Comparison of ENCODE assay signal across 17 mouse cellular contexts in the genomic region with DNA sequence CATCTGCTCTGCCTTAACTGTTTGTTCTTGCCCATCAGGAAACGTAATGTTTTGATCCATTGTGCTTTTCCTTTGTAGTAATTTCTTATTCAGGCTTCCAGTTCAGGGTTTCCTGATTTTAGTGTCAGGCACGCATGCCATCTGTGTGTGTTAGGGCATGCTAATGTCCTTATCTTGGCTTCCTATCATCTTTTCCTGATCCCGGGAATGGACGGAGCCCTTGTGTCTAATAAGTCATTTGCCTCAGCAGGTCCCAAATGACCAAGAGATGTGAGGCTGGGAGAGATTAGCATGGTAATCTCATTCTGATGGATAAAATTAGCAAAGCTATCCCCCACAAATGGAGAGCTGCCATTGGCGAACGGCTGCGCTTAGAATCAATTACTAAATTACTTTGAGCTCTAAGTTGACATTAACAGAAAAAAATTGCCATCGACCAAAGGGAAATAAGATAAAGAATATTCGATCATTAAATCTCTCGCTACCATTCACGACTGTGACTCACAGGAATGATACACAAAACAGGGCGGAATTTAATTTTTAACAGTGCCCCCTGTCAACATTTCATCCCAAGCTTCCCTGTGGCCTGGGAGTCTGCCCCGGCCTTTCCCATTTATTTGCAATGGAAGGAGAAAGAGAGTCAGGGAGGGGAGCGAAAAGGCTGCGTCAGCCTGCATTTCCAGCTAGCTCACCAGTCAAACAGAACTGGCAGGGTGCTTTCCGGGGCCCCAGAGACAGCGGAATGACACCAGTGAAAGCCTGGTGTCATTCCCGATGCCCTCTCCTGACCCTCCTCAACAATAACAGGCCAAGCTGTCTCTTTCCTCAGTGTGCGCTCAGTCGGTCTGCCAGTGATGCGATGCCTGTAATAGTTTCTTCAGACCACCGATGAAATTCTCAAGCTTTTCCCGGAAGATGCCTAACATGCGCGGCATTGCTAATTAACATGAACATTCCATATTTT. TPM values are rescaled to one million over a fixed set of nuclear protein-coding genes. Genes with fewer than 3 reads are reported as not detected.
A peak's percentile ranks its signal among the peaks of the same experiment; 100 is the strongest.
DNase-seq lines count a peak whose midpoint lies in the region; ATAC-seq and TF ChIP-seq lines count a peak whose summit lies in the region.
"Had no signal": no experiment of that assay in that cellular context is flagged by ENCODE, and none has a peak within 500 bp of the region (broad histone marks: within the 10 kb centered on the region; RNA-seq: fewer than 3 reads in every experiment).

No protein-coding gene starts in this region.

- H3K9ac ChIP-seq in hindbrain, embryonic 15.5 days, result 0 out of 2 replicates have a peak overlapping the region, but pooled peaks have one; percentile 3
- no peak overlapping the region for H3K9ac ChIP-seq in neural tube, embryonic 11.5 days (ENCODE audit: low read length)
- no peak overlapping the region for H3K9ac ChIP-seq in kidney, embryonic 15.5 days
- H3K9ac ChIP-seq: liver, embryonic 13.5 days had no signal

- H3K36me3 ChIP-seq in forebrain, embryonic 10.5 days (replicated peaks), result no peaks in the 10 kb centered on the region
- no peaks in the 10 kb centered on the region for H3K36me3 ChIP-seq in hindbrain, embryonic 15.5 days
- no peaks in the 10 kb centered on the region for H3K36me3 ChIP-seq in neural tube, embryonic 11.5 days (ENCODE audit: control insufficient read depth, insufficient read depth, low read length)
- H3K36me3 ChIP-seq in kidney, embryonic 15.5 days, result no peaks in the 10 kb centered on the region
- H3K36me3 ChIP-seq: liver, embryonic 13.5 days had no signal

- TF ChIP-seq CTCF in brain, embryonic 14.5 days (IDR thresholded peaks at IDR 0.05; ENCODE audit: borderline replicate concordance, extremely low read depth, insufficient read depth, insufficient read length), result no peak

- no peak for ATAC-seq in hindbrain, embryonic 15.5 days (ENCODE audit: low FRiP score, low read depth)
- peak; percentile 45; the same call in 1 of the 2 replicates for ATAC-seq in neural tube, embryonic 11.5 days (ENCODE audit: insufficient read depth, low FRiP score, low TSS enrichment)
- no peak for ATAC-seq in kidney, embryonic 15.5 days (replicated peaks; ENCODE audit: low FRiP score)

- no peak overlapping the region for H3K27ac ChIP-seq in forebrain, embryonic 10.5 days
- H3K27ac ChIP-seq in hindbrain, embryonic 15.5 days (replicated peaks), result 0 out of 2 replicates have a peak overlapping the region, but pooled peaks have one; percentile 4
- peak overlapping the region; percentile 49; the same call in 1 of the 2 replicates for H3K27ac ChIP-seq in neural tube, embryonic 11.5 days (ENCODE audit: low read depth, low read length)
- H3K27ac ChIP-seq in kidney, embryonic 15.5 days, result no peak overlapping the region
- H3K27ac ChIP-seq: liver, embryonic 13.5 days had no signal

- H3K4me1 ChIP-seq in forebrain, embryonic 10.5 days, result peaks cover 32% of the 10 kb centered on the region
- H3K4me1 ChIP-seq in hindbrain, embryonic 15.5 days (replicated peaks), result peaks cover 13% of the 10 kb centered on the region
- H3K4me1 ChIP-seq in neural tube, embryonic 11.5 days (ENCODE audit: control insufficient read depth, insufficient read depth, low read length), result no peaks in the 10 kb centered on the region; the same call in 1 of the 2 replicates
- 0 out of 2 replicates have a peak, but pooled peaks cover 6% of the 10 kb centered on the region for H3K4me1 ChIP-seq in kidney, embryonic 15.5 days
- H3K4me1 ChIP-seq: liver, embryonic 13.5 days had no signal

- DNase-seq in brain, embryonic 14.5 days (ENCODE audit: low read depth), result peak; percentile 51
- DNase-seq in forebrain, embryonic 10.5 days (ENCODE audit: extremely low spot score, low spot score), result peak; percentile 26
- DNase-seq in neural tube, embryonic 11.5 days (ENCODE audit: low spot score), result peak; percentile 50
- no peak for DNase-seq in gastrocnemius, adult 8-10 months (ENCODE audit: low spot score in 2 of 2)
- DNase-seq in thymus, postnatal 4 days, result no peak
- DNase-seq: cerebellum, adult 9-11 months; gastrocnemius, postnatal 36 days; heart, postnatal 14 days; kidney, postnatal 10 days; liver, embryonic 13.5 days; spleen, adult 18-20 months had no signal

- 34% methylated on average over 25 of the region's 25 CpGs for WGBS in forebrain, embryonic 10.5 days
- WGBS in hindbrain, embryonic 15.5 days, result 17% methylated on average over 25 of the region's 25 CpGs
- 48% methylated on average over 25 of the region's 25 CpGs for WGBS in neural tube, embryonic 11.5 days
- 61% methylated on average over 25 of the region's 25 CpGs for WGBS in kidney, embryonic 15.5 days

- H3K9me3 ChIP-seq in forebrain, embryonic 10.5 days, result no peaks in the 10 kb centered on the region
- H3K9me3 ChIP-seq in hindbrain, embryonic 15.5 days, result no peaks in the 10 kb centered on the region
- no peaks in the 10 kb centered on the region for H3K9me3 ChIP-seq in neural tube, embryonic 11.5 days (ENCODE audit: control insufficient read depth, low read length)
- H3K9me3 ChIP-seq in kidney, embryonic 15.5 days (replicated peaks), result no peaks in the 10 kb centered on the region
- H3K9me3 ChIP-seq: liver, embryonic 13.5 days had no signal

- no peak for TF ChIP-seq POLR2A in brain, embryonic 14.5 days (IDR thresholded peaks at IDR 0.05; ENCODE audit: borderline replicate concordance, extremely low read depth, insufficient read depth, insufficient read length, poor library complexity, severe bottlenecking)

- peak overlapping the region; percentile 41 for H3K4me2 ChIP-seq in hindbrain, embryonic 15.5 days
- H3K4me2 ChIP-seq in neural tube, embryonic 11.5 days (ENCODE audit: low read depth), result no peak overlapping the region
- H3K4me2 ChIP-seq in kidney, embryonic 15.5 days, result no peak overlapping the region
- H3K4me2 ChIP-seq: liver, embryonic 13.5 days had no signal

- H3K27me3 ChIP-seq in forebrain, embryonic 10.5 days (ENCODE audit: poor library complexity, severe bottlenecking), result peaks cover 72% of the 10 kb centered on the region
- H3K27me3 ChIP-seq in hindbrain, embryonic 15.5 days, result peaks cover 5% of the 10 kb centered on the region; the same call in 1 of the 2 replicates
- H3K27me3 ChIP-seq in neural tube, embryonic 11.5 days (ENCODE audit: control insufficient read depth, insufficient read depth, low read length), result no peaks in the 10 kb centered on the region
- no peaks in the 10 kb centered on the region for H3K27me3 ChIP-seq in kidney, embryonic 15.5 days
- H3K27me3 ChIP-seq: CH12.LX had no signal

- peak overlapping the region; percentile 11; the same call in 1 of the 2 replicates for H3K4me3 ChIP-seq in forebrain, embryonic 10.5 days
- H3K4me3 ChIP-seq in hindbrain, embryonic 15.5 days, result no peak overlapping the region
- H3K4me3 ChIP-seq in neural tube, embryonic 11.5 days (ENCODE audit: low read depth, low read length), result no peak overlapping the region
- H3K4me3 ChIP-seq in kidney, embryonic 15.5 days (replicated peaks), result no peak overlapping the region
- H3K4me3 ChIP-seq: liver, embryonic 13.5 days had no signal

RNA-seq across cellular contexts. Expression of a gene that starts 40.2 kb away (rescaled TPM):
- 4.6 and 16.8 TPM in 2 replicates for polyA plus RNA-seq in brain, embryonic 14.5 days (2012; rRNA removed)
- 0.05 TPM in 1 of 2 replicates, not detected in the other for polyA plus RNA-seq in forebrain, embryonic 10.5 days (2016; fragmentation: Nextera tagmentation; extraction: Ambion mirVana)
- 20.8 and 22.4 TPM in 2 replicates for polyA plus RNA-seq in hindbrain, embryonic 15.5 days (2015; fragmentation: Nextera tagmentation; extraction: Ambion mirVana)
- 1.5 and 3.2 TPM in 2 replicates for polyA plus RNA-seq in neural tube, embryonic 11.5 days (2014; fragmentation: Nextera tagmentation; extraction: Ambion mirVana)
- total RNA-seq in gastrocnemius, adult 8-10 months (2022), result not detected
- polyA plus RNA-seq in kidney, embryonic 15.5 days (2015; fragmentation: Nextera tagmentation; extraction: Ambion mirVana), result 1.4 and 3.4 TPM in 2 replicates
- total RNA-seq: CH12.LX; gastrocnemius, postnatal 36 days; heart, postnatal 14 days; left cerebral cortex, adult 8-10 months; megakaryocyte, adult 5-6 weeks had no signal
- polyA plus RNA-seq: thymus, postnatal 0 days had no signal

Comparison
In these comparisons a context has a peak if more than half of its experiments do, and no peak if none do; other contexts are left out.
1. DNase-seq: peak in brain, embryonic 14.5 days (single experiment), forebrain, embryonic 10.5 days (single experiment) and neural tube, embryonic 11.5 days (single experiment); none in gastrocnemius, adult 8-10 months (0 of 2) and thymus, postnatal 4 days (single experiment).
2. H3K27ac ChIP-seq: peak in hindbrain, embryonic 15.5 days (single experiment) and neural tube, embryonic 11.5 days (single experiment); none in forebrain, embryonic 10.5 days (single experiment) and kidney, embryonic 15.5 days (single experiment).